13 mouse cellular contexts compared by ENCODE assay signal in the genomic region with DNA sequence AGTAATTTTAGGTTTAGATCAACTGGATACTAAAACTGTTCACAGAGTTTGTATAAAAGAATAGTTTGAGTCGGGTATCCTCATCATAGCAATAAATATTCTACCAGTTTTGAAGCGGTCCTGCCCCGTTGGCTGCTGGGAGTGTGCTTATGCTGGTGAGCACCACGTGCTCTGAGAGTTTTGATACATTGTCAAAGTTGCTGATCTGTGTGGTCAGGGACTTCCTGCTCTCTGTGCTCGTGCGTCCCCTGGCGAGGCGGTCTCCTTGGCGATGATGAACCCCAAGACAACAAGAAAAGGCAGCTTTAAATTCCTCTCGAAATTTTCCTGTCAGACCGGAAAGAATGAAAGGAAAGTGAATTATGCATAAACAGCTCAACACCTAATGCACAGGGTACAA. TPM values are rescaled to one million over a fixed set of nuclear protein-coding genes. Genes with fewer than 3 reads are reported as not detected.
DNase-seq lines count a peak whose midpoint lies in the region; ATAC-seq and TF ChIP-seq lines count a peak whose summit lies in the region.
"Had no signal": no experiment of that assay in that cellular context is flagged by ENCODE, and none has a peak within 500 bp of the region (broad histone marks: within the 10 kb centered on the region; RNA-seq: fewer than 3 reads in every experiment).

No protein-coding gene starts in this region.

- H3K27me3 ChIP-seq in kidney, adult 2 months (replicated peaks; ENCODE audit: control insufficient read depth, insufficient read depth, low read length): no peaks in the 10 kb centered on the region; the same call in 1 of the 2 replicates
- no peaks in the 10 kb centered on the region for H3K27me3 ChIP-seq in neural tube, embryonic 11.5 days (ENCODE audit: control insufficient read depth, insufficient read depth, low read length)
- H3K27me3 ChIP-seq in embryonic facial prominence, embryonic 14.5 days (replicated peaks; ENCODE audit: control insufficient read depth, insufficient read depth, low read length): no peaks in the 10 kb centered on the region
- no peaks in the 10 kb centered on the region for H3K27me3 ChIP-seq in splenic B cell, adult 2 months (ENCODE audit: control insufficient read depth, insufficient read depth, low read length, poor library complexity, severe bottlenecking)
- no peaks in the 10 kb centered on the region for H3K27me3 ChIP-seq in intestine, embryonic 16.5 days (replicated peaks; ENCODE audit: control insufficient read depth, insufficient read depth, low read length)
- H3K27me3 ChIP-seq: forebrain, embryonic 12.5 days; megakaryocyte, embryonic 14.5 days had no signal

- no peaks in the 10 kb centered on the region for H3K9me3 ChIP-seq in neural tube, embryonic 11.5 days (ENCODE audit: control insufficient read depth, low read length)
- H3K9me3 ChIP-seq in embryonic facial prominence, embryonic 14.5 days (ENCODE audit: control insufficient read depth, low read length): no peaks in the 10 kb centered on the region
- H3K9me3 ChIP-seq in intestine, embryonic 16.5 days (ENCODE audit: control insufficient read depth, low read length): no peaks in the 10 kb centered on the region
- H3K9me3 ChIP-seq: forebrain, embryonic 12.5 days; megakaryocyte, embryonic 14.5 days had no signal

- H3K36me3 ChIP-seq in kidney, adult 2 months (ENCODE audit: control insufficient read depth, insufficient read depth, low read length): no peaks in the 10 kb centered on the region
- no peaks in the 10 kb centered on the region for H3K36me3 ChIP-seq in neural tube, embryonic 11.5 days (ENCODE audit: control insufficient read depth, insufficient read depth, low read length)
- no peaks in the 10 kb centered on the region for H3K36me3 ChIP-seq in embryonic facial prominence, embryonic 14.5 days (ENCODE audit: control insufficient read depth, insufficient read depth, low read length)
- H3K36me3 ChIP-seq in splenic B cell, adult 2 months (ENCODE audit: control insufficient read depth, insufficient read depth, low read length, poor library complexity, severe bottlenecking): no peaks in the 10 kb centered on the region
- no peaks in the 10 kb centered on the region for H3K36me3 ChIP-seq in intestine, embryonic 16.5 days (ENCODE audit: control insufficient read depth, insufficient read depth, low read length)
- H3K36me3 ChIP-seq: forebrain, embryonic 12.5 days had no signal

- H3K9ac ChIP-seq in neural tube, embryonic 11.5 days (ENCODE audit: low read length): no peak overlapping the region
- no peak overlapping the region for H3K9ac ChIP-seq in embryonic facial prominence, embryonic 14.5 days (ENCODE audit: low read depth, low read length)
- no peak overlapping the region for H3K9ac ChIP-seq in intestine, embryonic 16.5 days (ENCODE audit: low read depth, low read length)
- H3K9ac ChIP-seq: forebrain, embryonic 12.5 days had no signal

- no peak for TF ChIP-seq POLR2A in kidney, adult 2 months (IDR thresholded peaks at IDR 0.05; ENCODE audit: low read depth, low read length)

- TF ChIP-seq CTCF in kidney, adult 2 months (conservative IDR thresholded peaks at IDR 0.05; ENCODE audit: insufficient read depth, insufficient read length, low read depth, low read length): no peak

- no peak overlapping the region for H3K27ac ChIP-seq in kidney, adult 2 months (ENCODE audit: insufficient read depth, low read depth, low read length)
- no peak overlapping the region for H3K27ac ChIP-seq in neural tube, embryonic 11.5 days (ENCODE audit: low read depth, low read length)
- no peak overlapping the region for H3K27ac ChIP-seq in embryonic facial prominence, embryonic 14.5 days (replicated peaks; ENCODE audit: low read depth, low read length)
- no peak overlapping the region for H3K27ac ChIP-seq in intestine, embryonic 16.5 days (ENCODE audit: low read length)
- H3K27ac ChIP-seq: forebrain, embryonic 12.5 days had no signal

- peak; percentile 2 for DNase-seq in kidney, adult 2 months
- DNase-seq in kidney, postnatal 25 days: no peak
- peak; percentile 11 for DNase-seq in neural tube, embryonic 11.5 days (ENCODE audit: low spot score)
- no peak for DNase-seq in neural tube, embryonic 10.5 days (ENCODE audit: extremely low spot score, low spot score)
- DNase-seq in embryonic facial prominence, embryonic 14.5 days (ENCODE audit: low spot score): peak; percentile 50
- peak; percentile 57 for DNase-seq in splenic B cell, adult 2 months (ENCODE audit: low read depth, low spot score)
- DNase-seq in adrenal gland, postnatal 25 days: no peak
- DNase-seq: heart, adult 11 months; left cerebral cortex, postnatal 4 days had no signal

- WGBS in kidney, adult 2 months: 32% methylated on average over 11 of the region's 11 CpGs
- WGBS in neural tube, embryonic 11.5 days: 59% methylated on average over 11 of the region's 11 CpGs
- 47% methylated on average over 11 of the region's 11 CpGs for WGBS in embryonic facial prominence, embryonic 14.5 days
- WGBS in intestine, embryonic 16.5 days: 52% methylated on average over 11 of the region's 11 CpGs

- no peak overlapping the region for H3K4me3 ChIP-seq in kidney, adult 2 months (ENCODE audit: insufficient read depth, low read depth, low read length)
- H3K4me3 ChIP-seq in neural tube, embryonic 11.5 days (ENCODE audit: low read depth, low read length): no peak overlapping the region
- H3K4me3 ChIP-seq in embryonic facial prominence, embryonic 14.5 days (ENCODE audit: low read depth, low read length): no peak overlapping the region
- no peak overlapping the region for H3K4me3 ChIP-seq in intestine, embryonic 16.5 days (ENCODE audit: low read length)
- H3K4me3 ChIP-seq: forebrain, embryonic 12.5 days; megakaryocyte, embryonic 14.5 days had no signal

- 0 out of 2 replicates have a peak, but pooled peaks cover 4% of the 10 kb centered on the region for H3K4me1 ChIP-seq in kidney, adult 2 months (ENCODE audit: control insufficient read depth, insufficient read depth, low read length)
- no peaks in the 10 kb centered on the region for H3K4me1 ChIP-seq in neural tube, embryonic 11.5 days (ENCODE audit: control insufficient read depth, insufficient read depth, low read length)
- no peaks in the 10 kb centered on the region for H3K4me1 ChIP-seq in embryonic facial prominence, embryonic 14.5 days (ENCODE audit: control insufficient read depth, insufficient read depth, low read length)
- H3K4me1 ChIP-seq in intestine, embryonic 16.5 days (ENCODE audit: control insufficient read depth, insufficient read depth, low read length): no peaks in the 10 kb centered on the region
- H3K4me1 ChIP-seq: forebrain, embryonic 12.5 days had no signal

- ATAC-seq in neural tube, embryonic 11.5 days (ENCODE audit: insufficient read depth, low FRiP score, low TSS enrichment): no peak
- no peak for ATAC-seq in embryonic facial prominence, embryonic 14.5 days (ENCODE audit: low read depth)
- no peak for ATAC-seq in intestine, embryonic 16.5 days

- H3K4me2 ChIP-seq in neural tube, embryonic 11.5 days (ENCODE audit: low read depth): no peak overlapping the region
- peak overlapping the region; percentile 20; the same call in 1 of the 2 replicates for H3K4me2 ChIP-seq in embryonic facial prominence, embryonic 14.5 days (ENCODE audit: low read depth, low read length)
- no peak overlapping the region for H3K4me2 ChIP-seq in intestine, embryonic 16.5 days (ENCODE audit: low read depth, low read length)
- H3K4me2 ChIP-seq: forebrain, embryonic 12.5 days had no signal

RNA-seq across cellular contexts. Expression of gene Gfral, which starts 16.9 kb away (rescaled TPM):
- polyA plus RNA-seq in kidney, adult 2 months (2012; rRNA removed): not detected in 2 replicates
- not detected in 2 replicates for polyA plus RNA-seq in neural tube, embryonic 11.5 days (2014; fragmentation: Nextera tagmentation; extraction: Ambion mirVana)
- polyA plus RNA-seq in embryonic facial prominence, embryonic 14.5 days (2014; fragmentation: Nextera tagmentation; extraction: Ambion mirVana): not detected in 2 replicates
- not detected in 2 replicates for polyA plus RNA-seq in intestine, embryonic 16.5 days (2015; fragmentation: Nextera tagmentation; extraction: Ambion mirVana)
- total RNA-seq in adrenal gland, postnatal 25 days (2021): not detected in 2 replicates
- total RNA-seq: heart, postnatal 25 days; left cerebral cortex, postnatal 4 days had no signal
- polyA plus RNA-seq: forebrain, embryonic 12.5 days had no signal

Comparison
In these comparisons a context has a peak if more than half of its experiments do, and no peak if none do; other contexts are left out.
1. DNase-seq: peak in kidney, adult 2 months (single experiment), neural tube, embryonic 11.5 days (single experiment), embryonic facial prominence, embryonic 14.5 days (single experiment) and splenic B cell, adult 2 months (single experiment); none in kidney, postnatal 25 days (0 of 2), neural tube, embryonic 10.5 days (single experiment) and adrenal gland, postnatal 25 days (single experiment).